Mouse (Mus musculus) macrophage (primary cell): ENCODE results near the gene Ffar4. TPM values are rescaled to one million over a fixed set of nuclear protein-coding genes. Genes with fewer than 3 reads are reported as not detected.
A peak's percentile ranks its signal among the peaks of the same experiment; 100 is the strongest.

ENCODE experiments used
- H3K27ac ChIP-seq: fragments of 350-480 bp; formaldehyde crosslinking; 2 replicates; pipeline ENCODE4 v1.9.0; 2021
- H3K36me3 ChIP-seq: fragments of 350-480 bp; formaldehyde crosslinking; 2 replicates; pipeline ENCODE4 v1.9.0; 2021; ENCODE audit errors: inconsistent target
- H3K4me3 ChIP-seq: fragments of 350-480 bp; formaldehyde crosslinking; 2 replicates; pipeline ENCODE4 v1.9.0; 2021; ENCODE audit errors: inconsistent target
- H3K79me2 ChIP-seq: fragments of 350-480 bp; formaldehyde crosslinking; 2 replicates; pipeline ENCODE4 v1.9.0; 2021; ENCODE audit errors: inconsistent target
- WGBS: methylation state at CpG from one replicate; pipeline ENCODE4 v1.1.7; 2026; ENCODE audit warnings: inconsistent platforms; ENCODE audit not compliant: missing documents; 5-methylcytosine and 5-hydroxymethylcytosine counted together
- polyA plus RNA-seq: library from polyadenylated mRNA; stranded (reverse); fragments of 250-400 nt; gene quantifications from 3 replicates; pipeline ENCODE4 v1.2.4, GENCODE M21; 2018; ENCODE audit warnings: inconsistent platforms
- total RNA-seq, 78 experiments: library from RNA; depleted of rRNA; stranded (reverse); fragments of 250-400 nt; gene quantifications; 1 replicate in 9 of 78; 2 replicates in 24 of 78; 3 replicates in 43 of 78; 4 replicates in 2 of 78; pipeline ENCODE4 v1.2.4; 2018; ENCODE audit warnings: inconsistent platforms in 56 of 78

The Ffar4 gene
- total RNA-seq (2018; cell fraction: chromatin; rRNA removed): not detected
- under 1 TPM in 2 of 26 experiments, not detected in 24; 0.09 to 0.13 TPM for total RNA-seq (2018; cell fraction: cytosol; rRNA removed)
- not detected for total RNA-seq (2018; cell fraction: nucleus; rRNA removed)
- not detected in 3 replicates for polyA plus RNA-seq

DNA sequence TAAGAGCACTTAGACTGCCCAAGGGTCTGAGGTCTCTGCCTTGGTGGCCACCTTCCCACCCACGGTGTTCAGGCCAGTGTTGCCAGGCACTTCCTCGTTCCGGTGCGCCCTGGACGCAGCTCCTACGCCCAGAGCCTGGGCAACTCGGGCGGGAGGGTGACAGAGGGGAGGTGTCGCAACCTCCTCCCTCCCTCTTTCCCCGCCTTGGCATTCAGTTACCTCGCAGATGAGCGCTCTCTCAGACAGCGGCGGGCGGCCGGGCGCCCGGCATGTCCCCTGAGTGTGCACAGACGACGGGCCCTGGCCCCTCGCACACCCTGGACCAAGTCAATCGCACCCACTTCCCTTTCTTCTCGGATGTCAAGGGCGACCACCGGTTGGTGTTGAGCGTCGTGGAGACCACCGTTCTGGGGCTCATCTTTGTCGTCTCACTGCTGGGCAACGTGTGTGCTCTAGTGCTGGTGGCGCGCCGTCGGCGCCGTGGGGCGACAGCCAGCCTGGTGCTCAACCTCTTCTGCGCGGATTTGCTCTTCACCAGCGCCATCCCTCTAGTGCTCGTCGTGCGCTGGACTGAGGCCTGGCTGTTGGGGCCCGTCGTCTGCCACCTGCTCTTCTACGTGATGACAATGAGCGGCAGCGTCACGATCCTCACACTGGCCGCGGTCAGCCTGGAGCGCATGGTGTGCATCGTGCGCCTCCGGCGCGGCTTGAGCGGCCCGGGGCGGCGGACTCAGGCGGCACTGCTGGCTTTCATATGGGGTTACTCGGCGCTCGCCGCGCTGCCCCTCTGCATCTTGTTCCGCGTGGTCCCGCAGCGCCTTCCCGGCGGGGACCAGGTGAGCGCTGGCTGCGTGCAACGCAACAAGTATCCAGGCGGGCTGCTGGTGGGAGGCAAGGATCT, at the start of gene Ffar4:
Gene Ffar4, plus strand, starts transcription at position 214 of the 901 bp plus-strand sequence.
- no peak within 1 kb of the TSS for H3K27ac ChIP-seq
- no peak within 1 kb of the TSS for H3K4me3 ChIP-seq
- no peaks in the 10 kb centered on the region for H3K79me2 ChIP-seq
- no peaks in the 10 kb centered on the region for H3K36me3 ChIP-seq
- WGBS: 1% methylated on average over 70 of the region's 77 CpGs

DNA sequence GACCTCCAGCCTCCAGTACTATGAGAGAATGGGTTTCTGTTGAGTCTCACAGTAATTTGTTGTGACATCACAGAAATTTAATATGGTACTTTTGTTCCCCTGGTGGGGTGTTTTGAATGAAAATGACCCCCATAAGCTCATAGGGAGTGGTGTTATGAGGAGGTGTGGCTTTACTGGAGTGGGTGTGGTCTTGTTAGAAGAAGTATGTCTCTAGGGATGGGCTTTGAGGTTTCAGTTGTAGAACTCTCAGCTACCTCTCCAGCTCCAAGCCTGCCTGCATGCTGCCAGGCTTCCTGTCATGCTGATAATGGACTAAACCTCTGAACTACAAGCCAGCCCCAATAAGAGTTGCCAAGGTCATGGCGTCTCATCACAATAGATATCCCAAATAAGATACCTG, 47.2 kb upstream of the Ffar4 start:
- Histone ChIP-seq H3K79me2 (no peaks in the 10 kb centered on the region), H3K27ac (no peak overlapping the region), H3K36me3 (no peaks in the 10 kb centered on the region), H3K4me3 (no peak overlapping the region)
- 94% methylated on average over 1 of the region's 1 CpGs for WGBS

DNA sequence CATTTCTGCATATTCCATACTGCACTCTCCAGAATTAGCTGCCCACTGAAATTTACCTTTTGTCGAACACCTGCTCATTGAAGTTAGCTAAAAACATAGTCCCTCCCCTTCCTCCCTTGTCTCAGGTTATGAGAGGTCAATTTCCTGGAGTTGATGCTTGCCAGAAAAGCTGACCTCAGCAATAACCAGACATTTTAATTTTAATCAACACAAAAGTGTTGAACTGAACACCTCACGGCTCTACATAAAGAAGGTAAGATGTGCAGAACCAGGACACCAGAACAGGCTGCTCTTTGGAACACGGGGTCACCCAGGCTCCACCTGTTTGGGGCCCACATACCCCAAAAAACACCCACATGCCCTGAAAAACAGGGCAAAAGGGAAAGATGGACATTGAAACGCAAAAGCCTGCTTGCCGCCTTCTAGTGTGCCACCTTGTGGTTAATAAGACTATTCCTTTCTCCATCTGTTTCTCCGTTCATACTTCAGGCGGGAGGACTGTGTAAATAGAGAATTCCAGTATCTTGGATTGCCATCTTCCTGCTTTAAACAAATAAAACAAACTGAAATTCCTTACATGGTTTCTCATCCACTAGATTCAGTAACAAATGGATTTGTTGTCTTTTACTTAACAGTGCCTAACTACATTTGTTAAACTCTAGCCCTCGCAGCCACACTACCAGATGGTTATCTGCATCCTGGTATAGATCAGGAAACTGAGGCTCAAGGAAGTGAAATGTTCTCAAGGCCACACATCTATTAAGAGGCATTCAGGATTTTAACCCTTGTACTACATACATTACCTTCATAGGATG, 43.4 kb upstream of the Ffar4 start:
- Histone ChIP-seq H3K79me2 (peaks cover 31% of the 10 kb centered on the region), H3K27ac (no peak overlapping the region), H3K4me3 (peak overlapping the region; percentile 89), H3K36me3 (no peaks in the 10 kb centered on the region)
- WGBS: 18% methylated on average over 8 of the region's 8 CpGs

DNA sequence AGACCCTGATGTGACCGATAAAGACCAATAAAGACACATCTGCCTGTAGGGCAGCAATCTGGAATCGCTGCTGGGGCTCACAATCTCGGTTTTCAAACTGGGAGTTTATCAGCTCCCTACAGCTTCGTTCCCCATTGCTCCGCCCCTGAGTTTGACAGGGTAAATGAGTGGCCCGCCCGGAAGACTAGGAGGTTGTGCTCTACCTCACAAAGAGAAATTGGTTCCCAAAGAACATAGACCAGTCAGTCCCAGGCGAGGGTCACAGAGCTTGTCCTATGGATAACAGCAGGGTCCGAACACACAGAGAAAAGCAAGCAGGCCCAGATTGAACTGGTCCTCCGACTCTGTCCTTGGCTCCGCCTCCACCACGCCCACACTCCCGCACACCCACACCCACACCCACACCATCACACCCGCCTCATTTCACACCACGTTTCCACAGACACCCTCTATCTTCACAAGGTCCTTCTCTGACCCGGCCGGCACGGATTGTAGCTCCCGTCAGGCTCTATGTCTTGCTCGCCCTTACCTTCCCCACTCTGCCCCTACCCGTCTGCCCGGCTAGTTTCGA, 42.6 kb upstream of the Ffar4 start:
- WGBS: 0% methylated on average over 22 of the region's 23 CpGs
- H3K4me3 ChIP-seq: peak overlapping the region; percentile 89
- peaks cover 31% of the 10 kb centered on the region for H3K79me2 ChIP-seq
- peak overlapping the region; percentile 46 for H3K27ac ChIP-seq
- no peaks in the 10 kb centered on the region for H3K36me3 ChIP-seq

DNA sequence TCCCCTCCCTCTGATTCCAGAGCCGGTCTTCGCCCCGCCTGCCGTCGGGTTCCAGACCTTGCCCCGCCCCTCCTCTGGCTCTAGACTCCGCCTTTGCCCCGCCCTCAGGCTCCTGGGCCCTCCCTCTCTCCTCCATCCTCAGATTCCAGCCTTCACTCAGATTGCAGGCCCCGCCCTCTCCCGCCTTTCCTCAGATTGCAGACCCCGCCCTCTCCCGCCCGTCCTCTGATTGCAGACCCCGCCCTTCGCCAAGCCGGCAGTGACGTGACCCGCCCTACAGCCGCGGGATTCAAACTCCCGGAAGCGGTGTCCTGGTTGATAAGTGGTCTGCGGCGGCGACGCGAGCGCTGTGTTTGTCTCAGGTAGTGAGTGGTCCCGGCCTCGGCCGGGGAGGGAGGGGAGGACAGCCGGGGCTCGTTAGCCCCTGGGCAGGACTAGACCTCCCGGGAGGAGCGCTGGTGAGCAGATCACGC, 42.1 kb upstream of the Ffar4 start, which contains the start of gene Cep55:
Gene Cep55, plus strand, starts transcription at position 292 of the 473 bp plus-strand sequence.
- Histone ChIP-seq H3K4me3 (peak within 1 kb of the TSS; percentile 89), H3K27ac (peak within 1 kb of the TSS; percentile 57), H3K36me3 (no peaks in the 10 kb centered on the region), H3K79me2 (peaks cover 31% of the 10 kb centered on the region)
- 0% methylated on average over 33 of the region's 36 CpGs for WGBS

DNA sequence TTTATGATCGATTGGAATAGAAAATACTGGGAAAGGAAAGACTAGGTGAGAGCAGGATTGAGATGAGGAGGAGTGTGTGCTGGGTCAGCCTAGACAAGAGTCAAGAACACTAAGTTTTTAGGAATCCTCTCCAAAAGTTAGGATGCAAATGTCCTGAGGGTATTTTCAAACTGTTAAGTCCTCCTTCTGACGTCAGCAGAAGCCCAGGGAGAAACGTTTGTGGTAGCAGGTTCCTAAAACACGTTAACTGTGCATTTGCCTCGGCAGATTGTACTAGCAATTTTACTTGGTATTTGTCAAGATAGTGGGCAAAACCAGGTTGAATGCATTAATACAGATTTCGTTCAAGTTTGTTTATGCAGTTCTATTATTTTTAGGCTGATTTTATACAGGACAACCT, 41.1 kb upstream of the Ffar4 start:
- Histone ChIP-seq H3K36me3 (no peaks in the 10 kb centered on the region), H3K79me2 (peaks cover 31% of the 10 kb centered on the region), H3K27ac (0 out of 2 replicates have a peak overlapping the region, but pooled peaks have one; percentile 57), H3K4me3 (peak overlapping the region; percentile 89)
- WGBS: 12% methylated on average over 6 of the region's 6 CpGs

DNA sequence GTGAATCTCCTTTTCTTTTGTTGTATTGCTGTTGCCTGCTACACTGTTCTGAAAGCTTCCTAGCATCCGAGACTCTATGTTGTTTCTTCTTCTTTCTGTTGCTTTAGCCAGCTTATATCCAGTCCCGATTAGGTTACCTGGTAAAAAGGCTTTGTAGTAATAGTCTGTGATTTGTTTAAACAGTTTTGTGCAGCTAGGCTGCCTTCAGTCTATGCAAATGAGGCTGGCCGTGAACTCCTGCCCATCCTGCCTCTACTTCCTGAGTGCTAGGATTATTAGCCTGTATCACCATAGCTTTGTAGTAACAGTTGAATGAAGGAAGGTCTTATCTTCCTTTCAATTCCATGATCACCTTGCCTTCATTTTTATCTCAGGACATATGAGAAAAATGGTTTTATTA, 40.6 kb upstream of the Ffar4 start:
- 67% methylated on average over 3 of the region's 3 CpGs for WGBS
- peak overlapping the region; percentile 89 for H3K4me3 ChIP-seq
- H3K79me2 ChIP-seq: peaks cover 31% of the 10 kb centered on the region
- H3K36me3 ChIP-seq: no peaks in the 10 kb centered on the region
- H3K27ac ChIP-seq: no peak overlapping the region

DNA sequence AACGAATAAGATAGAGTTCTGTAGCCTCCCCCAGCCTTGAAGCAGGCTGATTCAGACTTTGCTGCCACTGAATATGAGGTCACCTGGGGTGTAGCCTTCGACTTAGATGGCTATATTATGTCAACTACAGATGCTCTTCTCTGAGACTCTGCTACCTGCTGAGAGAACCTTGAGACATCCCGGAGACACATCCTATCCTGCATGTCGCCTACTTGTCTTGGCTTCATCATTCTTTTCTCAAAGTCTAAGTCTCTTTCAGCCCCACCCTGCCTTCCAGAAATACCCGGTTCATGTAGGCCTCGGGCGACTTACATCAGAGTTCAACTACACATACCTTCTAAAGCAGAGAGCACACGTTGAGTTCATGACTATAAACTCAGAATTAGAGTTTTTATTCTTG, 39.9 kb upstream of the Ffar4 start:
- no peak overlapping the region for H3K27ac ChIP-seq
- H3K4me3 ChIP-seq: no peak overlapping the region
- H3K36me3 ChIP-seq: no peaks in the 10 kb centered on the region
- H3K79me2 ChIP-seq: peaks cover 31% of the 10 kb centered on the region
- 85% methylated on average over 8 of the region's 8 CpGs for WGBS

DNA sequence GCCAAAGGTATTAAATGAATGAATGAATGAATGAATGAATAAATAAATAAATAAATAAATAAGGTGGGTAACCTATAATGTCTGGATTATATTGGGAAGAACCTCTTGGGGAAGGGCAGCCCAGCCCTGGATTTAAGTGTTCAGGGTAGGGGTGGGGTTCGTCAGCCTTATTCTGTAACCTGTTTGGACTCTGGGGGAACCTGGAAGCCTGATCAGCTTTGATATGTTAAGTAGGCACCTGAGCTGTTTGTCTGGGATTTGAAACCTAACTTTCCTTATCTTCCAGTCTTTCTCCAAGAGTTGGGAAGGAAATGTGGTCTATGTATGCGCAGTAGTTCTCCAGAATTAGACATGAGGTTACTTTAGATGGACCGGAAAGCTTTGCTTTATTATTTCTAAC, 33.7 kb upstream of the Ffar4 start:
- Histone ChIP-seq H3K27ac (no peak overlapping the region), H3K36me3 (no peaks in the 10 kb centered on the region), H3K4me3 (no peak overlapping the region), H3K79me2 (no peaks in the 10 kb centered on the region)
- 87% methylated on average over 3 of the region's 3 CpGs for WGBS

DNA sequence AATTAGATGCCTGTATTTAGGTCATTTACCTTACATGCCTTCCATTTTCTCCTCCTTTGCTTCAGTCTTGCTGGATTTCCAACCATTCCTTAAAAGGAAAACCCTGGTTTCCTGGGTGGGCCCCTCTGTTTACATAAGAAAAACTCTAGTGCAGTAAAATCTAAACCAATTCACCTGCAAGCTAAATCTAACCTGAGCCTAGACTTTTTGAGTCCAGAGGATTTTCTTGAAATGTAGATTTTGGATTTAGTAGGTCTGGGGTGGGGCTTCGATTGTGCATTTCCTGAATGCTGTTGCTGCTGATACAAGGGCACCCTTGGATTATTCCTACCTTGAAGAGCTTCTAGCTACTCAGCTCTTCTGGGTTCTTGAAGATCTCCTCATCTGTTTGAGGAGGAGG, 32.8 kb upstream of the Ffar4 start:
- no peaks in the 10 kb centered on the region for H3K79me2 ChIP-seq
- H3K36me3 ChIP-seq: no peaks in the 10 kb centered on the region
- 100% methylated on average over 1 of the region's 1 CpGs for WGBS
- no peak overlapping the region for H3K27ac ChIP-seq
- no peak overlapping the region for H3K4me3 ChIP-seq

DNA sequence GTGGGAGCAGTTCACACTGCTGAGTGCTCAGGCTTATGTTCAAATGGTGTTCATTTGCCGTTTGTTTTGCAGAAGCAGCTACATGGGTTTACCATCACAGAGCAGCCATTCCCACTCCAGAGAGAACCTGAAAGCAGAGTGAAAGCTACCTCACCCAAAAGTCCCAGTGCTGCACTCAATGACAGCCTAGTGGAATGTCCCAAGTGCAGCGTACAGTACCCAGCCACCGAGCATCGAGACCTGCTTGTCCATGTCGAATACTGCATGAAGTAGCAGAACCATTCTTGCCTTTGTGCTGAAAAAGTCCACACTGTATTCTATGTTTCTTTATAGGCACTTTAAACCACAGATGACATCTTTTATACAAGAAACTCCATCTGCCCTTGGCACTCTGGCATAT, 23.6 kb upstream of the Ffar4 start:
- 93% methylated on average over 5 of the region's 5 CpGs for WGBS
- Histone ChIP-seq H3K79me2 (no peaks in the 10 kb centered on the region), H3K4me3 (no peak overlapping the region), H3K27ac (no peak overlapping the region), H3K36me3 (peaks cover 23% of the 10 kb centered on the region; the same call in 1 of the 2 replicates)

DNA sequence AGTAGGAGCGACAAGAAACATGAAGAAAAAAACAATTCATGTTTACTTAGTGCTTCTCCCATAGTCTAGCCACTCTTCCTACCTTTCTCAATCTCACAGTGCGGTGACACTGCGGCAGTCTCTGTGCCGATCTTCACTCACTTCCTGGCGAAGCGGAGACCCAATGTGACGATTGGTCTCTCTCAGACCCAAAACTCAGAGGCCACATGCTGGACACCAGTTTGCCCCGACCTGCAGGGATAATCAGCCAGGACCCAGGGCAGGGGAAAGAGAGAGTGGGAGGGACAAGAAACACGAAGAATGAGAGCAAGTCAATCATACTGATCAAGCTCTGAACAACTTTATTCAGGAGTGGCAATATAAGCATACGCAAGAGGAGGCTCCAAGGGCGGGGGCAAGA, 21.8 kb upstream of the Ffar4 start:
- WGBS: 91% methylated on average over 10 of the region's 11 CpGs
- peaks cover 19% of the 10 kb centered on the region; the same call in 1 of the 2 replicates for H3K36me3 ChIP-seq

DNA sequence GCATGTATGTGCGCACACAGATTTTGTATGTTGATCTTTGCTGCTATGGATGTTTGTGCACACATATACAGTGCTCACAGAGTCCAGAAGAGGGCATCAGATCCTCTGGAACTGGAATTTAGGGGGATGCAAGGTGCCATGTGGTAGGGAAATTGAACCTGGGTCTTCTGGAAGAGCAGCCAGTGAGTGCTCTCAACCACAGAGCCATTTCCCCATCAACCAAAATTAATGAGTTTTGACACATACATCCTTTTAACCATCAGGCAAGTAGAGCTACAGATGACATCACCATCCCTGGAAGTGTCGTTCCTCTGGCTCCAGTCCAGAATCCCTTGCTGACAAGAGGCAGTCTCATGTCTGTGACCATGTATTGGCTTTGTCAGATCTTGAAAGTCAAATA, 20.6 kb upstream of the Ffar4 start:
- Histone ChIP-seq H3K36me3 (peaks cover 11% of the 10 kb centered on the region; the same call in 1 of the 2 replicates), H3K27ac (no peak overlapping the region), H3K79me2 (no peaks in the 10 kb centered on the region), H3K4me3 (no peak overlapping the region)
- WGBS: 87% methylated on average over 2 of the region's 2 CpGs

More for the DNA sequence above, 21.8 kb upstream of the Ffar4 start:
- H3K27ac ChIP-seq: no peak overlapping the region
- H3K79me2 ChIP-seq: no peaks in the 10 kb centered on the region
- H3K4me3 ChIP-seq: no peak overlapping the region

DNA sequence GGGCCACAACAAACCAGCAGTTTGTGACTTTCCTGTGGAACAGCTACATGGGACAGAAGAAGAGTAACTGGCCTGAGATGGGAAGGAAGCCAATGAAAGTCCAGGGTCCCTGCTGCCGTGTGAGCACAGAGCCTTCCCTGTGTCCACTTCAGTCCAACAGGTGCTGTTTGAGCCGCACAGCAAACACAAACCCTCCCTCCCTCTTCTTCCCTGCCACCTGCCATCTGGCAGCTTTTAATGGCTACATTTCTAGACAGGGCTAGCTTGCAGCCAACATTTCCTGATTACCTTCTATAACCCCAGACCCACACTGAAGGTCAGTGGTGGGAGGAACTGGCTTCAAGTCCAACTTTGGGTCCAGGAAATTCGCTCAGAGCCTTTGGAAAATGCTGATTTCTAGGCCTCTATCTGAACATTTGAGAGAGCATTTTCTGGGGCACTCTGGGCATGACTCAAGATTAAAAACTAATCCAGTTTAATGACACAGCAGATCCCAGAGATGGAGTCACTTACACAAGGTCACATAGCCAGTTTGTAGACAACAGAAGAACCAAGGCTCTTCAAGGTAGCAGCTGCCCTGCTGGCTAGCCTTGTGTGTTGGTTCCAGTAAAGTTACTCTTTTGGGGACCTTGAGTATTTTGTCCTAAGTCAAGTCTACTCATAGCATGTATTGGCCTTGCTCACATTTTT, 18.9 kb upstream of the Ffar4 start:
- no peak overlapping the region for H3K27ac ChIP-seq
- H3K4me3 ChIP-seq: no peak overlapping the region
- H3K36me3 ChIP-seq: peaks cover 3% of the 10 kb centered on the region; the same call in 1 of the 2 replicates
- WGBS: 100% methylated on average over 3 of the region's 3 CpGs
- no peaks in the 10 kb centered on the region for H3K79me2 ChIP-seq
